Mouse (Mus musculus) kidney, adult 2 months (tissue): ENCODE data around the gene Tsen2.

Experiments
- CTCF ChIP-seq: fragments of 200-500 bp; conservative IDR thresholded peaks from 2 replicates; pipeline ENCODE4 v1.5.1; 2011; ENCODE audit warnings: low read depth, mild to moderate bottlenecking, control low read depth, low read length, moderate library complexity, mixed read lengths; ENCODE audit not compliant: insufficient read depth, insufficient read length
- POLR2A ChIP-seq: fragments of 200-500 bp; IDR thresholded peaks from one replicate; pipeline ENCODE4 v1.6.1; 2011; ENCODE audit warnings: low read depth, low read length, control low read depth

DNA sequence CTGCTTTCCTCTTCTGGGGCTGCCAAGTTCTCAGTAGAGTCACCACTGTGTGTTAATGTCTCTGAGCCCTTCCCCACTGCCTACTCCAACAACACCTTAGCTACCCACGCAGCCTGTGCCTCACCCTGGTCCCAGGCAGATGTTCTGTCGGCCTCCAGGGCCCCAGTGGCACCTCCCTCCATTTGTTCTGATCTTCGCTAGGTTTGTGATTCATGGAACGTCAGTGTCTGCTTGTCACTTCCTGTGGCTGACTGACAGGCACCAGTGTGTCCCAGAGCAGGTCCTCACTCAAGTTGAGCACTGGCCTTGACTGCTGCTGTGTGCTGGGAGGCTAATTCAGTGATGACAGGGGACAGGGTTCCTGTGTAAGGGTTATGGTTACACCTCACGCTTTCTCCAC lies 32.9 kb downstream of the Tsen2 start:
- TF ChIP-seq POLR2A = no peak
- no peak for TF ChIP-seq CTCF
